Mouse (Mus musculus): ENCODE data around the gene Nat9. TPM values are rescaled to one million over a fixed set of nuclear protein-coding genes. Genes with fewer than 3 reads are reported as not detected.

The Nat9 gene
- polyA plus RNA-seq, 1 experiment: 35.6 TPM

DNA sequence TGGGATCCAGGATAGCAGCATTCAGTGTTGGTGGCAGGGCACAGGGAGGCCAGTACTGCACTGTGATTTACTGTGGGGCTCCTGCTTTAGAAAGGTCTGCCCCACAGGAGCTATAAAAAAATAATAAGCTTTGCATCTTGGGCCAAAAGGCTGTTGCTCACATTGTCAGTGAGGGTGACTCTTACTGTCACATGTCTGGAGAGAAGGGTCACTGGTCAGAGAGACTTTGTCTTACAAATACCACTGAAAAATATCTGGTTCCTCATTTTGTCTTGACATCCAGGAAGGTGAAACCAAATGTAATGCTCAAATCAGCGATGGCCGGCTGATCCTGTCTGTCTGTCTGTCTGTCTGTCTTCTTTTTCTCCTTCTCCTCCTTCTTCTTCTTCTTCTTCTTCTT lies 45.7 kb downstream of the Nat9 start:
- Histone ChIP-seq H3K4me3 (ENCODE audit: low read depth, low read length) (no peak overlapping the region), H3K27ac (ENCODE audit: insufficient read depth, low read depth, low read length) (no peak overlapping the region), H3K36me3 (ENCODE audit: control insufficient read depth, insufficient read depth, low read length) (no peaks in the 10 kb centered on the region), H3K4me1 (ENCODE audit: control insufficient read depth, insufficient read depth, insufficient read length, low read length) (0 out of 2 replicates have a peak, but pooled peaks cover 2% of the 10 kb centered on the region), H3K27me3 (ENCODE audit: control insufficient read depth, insufficient read depth, low read length) (no peaks in the 10 kb centered on the region)
- 62% methylated on average over 2 of the region's 2 CpGs for WGBS
- TF ChIP-seq POLR2A (IDR thresholded peaks at IDR 0.05; ENCODE audit: low read depth, low read length) (no peak), CTCF (IDR thresholded peaks at IDR 0.05; ENCODE audit: extremely low read depth, insufficient read length, insufficient replicate concordance, low read depth, low read length) (no peak)

DNA sequence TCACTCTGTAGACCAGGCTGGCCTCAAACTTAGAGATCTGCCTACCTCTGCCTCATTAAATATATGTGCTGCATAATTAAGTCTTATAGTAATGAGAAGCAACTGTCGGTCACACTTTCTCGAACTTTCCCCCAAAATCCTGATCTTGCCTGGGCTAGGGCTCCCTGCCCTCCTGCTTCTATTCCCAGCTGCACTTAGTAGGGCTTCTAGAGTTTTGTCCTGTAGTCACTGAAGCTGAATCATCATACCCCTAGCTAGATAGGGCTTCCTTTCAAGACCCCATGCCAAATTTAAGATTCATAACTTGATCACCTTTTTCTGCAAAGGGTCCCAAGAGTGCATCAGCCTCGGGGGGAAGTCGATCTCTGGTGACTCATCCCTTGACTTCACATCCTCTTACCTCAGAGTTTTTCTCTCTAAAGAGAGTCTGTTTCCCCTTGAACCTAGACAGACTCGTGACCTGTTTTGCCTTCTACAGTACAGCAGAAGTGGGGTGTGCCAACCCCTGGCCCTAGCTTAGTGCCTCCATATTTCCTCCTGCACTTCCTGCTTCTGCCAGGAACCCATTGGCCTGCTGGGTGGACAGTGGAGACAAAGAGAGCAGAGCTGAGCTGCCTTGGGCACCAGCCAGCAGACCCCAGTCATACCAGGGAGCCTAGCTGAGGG lies 48.9 kb downstream of the Nat9 start:
- H3K27me3 ChIP-seq (ENCODE audit: control insufficient read depth, insufficient read depth, low read length): no peaks in the 10 kb centered on the region
- WGBS: 71% methylated on average over 5 of the region's 5 CpGs
- no peak overlapping the region for H3K27ac ChIP-seq (ENCODE audit: insufficient read depth, low read depth, low read length)
- no peak for TF ChIP-seq CTCF (IDR thresholded peaks at IDR 0.05; ENCODE audit: extremely low read depth, insufficient read length, insufficient replicate concordance, low read depth, low read length)
- no peak for TF ChIP-seq POLR2A (IDR thresholded peaks at IDR 0.05; ENCODE audit: low read depth, low read length)
- H3K4me1 ChIP-seq (ENCODE audit: control insufficient read depth, insufficient read depth, insufficient read length, low read length): 0 out of 2 replicates have a peak, but pooled peaks cover 2% of the 10 kb centered on the region
- no peaks in the 10 kb centered on the region for H3K36me3 ChIP-seq (ENCODE audit: control insufficient read depth, insufficient read depth, low read length)
- H3K4me3 ChIP-seq (ENCODE audit: low read depth, low read length): no peak overlapping the region

DNA sequence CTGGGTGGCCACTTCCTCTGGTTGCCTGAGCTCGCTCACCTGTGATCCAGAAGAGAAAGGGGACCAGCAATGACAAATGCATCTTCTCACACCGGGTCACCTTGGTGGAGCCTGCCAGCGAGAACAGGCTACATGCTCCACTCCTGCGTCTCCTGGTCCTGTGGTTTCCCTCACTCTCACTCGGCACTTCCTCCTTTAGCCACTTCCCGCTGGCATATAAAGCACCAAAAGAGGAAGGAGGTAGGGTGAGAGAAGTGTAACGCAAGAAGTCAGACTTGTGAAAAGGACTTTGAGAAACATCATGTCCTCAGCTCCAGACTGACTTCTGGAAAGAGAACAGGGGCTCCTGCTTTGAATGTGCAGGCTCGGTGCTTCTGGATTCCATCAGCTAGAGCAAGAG lies 53.9 kb downstream of the Nat9 start, which contains the start of gene Cd300lf:
Gene Cd300lf (minus strand): TSS at position 193 of the 400 bp plus-strand sequence.
- WGBS: 70% methylated on average over 8 of the region's 8 CpGs
- H3K27ac ChIP-seq (ENCODE audit: insufficient read depth, low read depth, low read length): peak within 1 kb of the TSS; percentile 39; the same call in 1 of the 2 replicates
- TF ChIP-seq POLR2A (IDR thresholded peaks at IDR 0.05; ENCODE audit: low read depth, low read length): no peak
- TF ChIP-seq CTCF (IDR thresholded peaks at IDR 0.05; ENCODE audit: extremely low read depth, insufficient read length, insufficient replicate concordance, low read depth, low read length): no peak
- H3K36me3 ChIP-seq (ENCODE audit: control insufficient read depth, insufficient read depth, low read length): no peaks in the 10 kb centered on the region
- H3K4me3 ChIP-seq (ENCODE audit: low read depth, low read length): peak within 1 kb of the TSS; percentile 41
- H3K4me1 ChIP-seq (ENCODE audit: control insufficient read depth, insufficient read depth, insufficient read length, low read length): no peaks in the 10 kb centered on the region
- no peaks in the 10 kb centered on the region for H3K27me3 ChIP-seq (ENCODE audit: control insufficient read depth, insufficient read depth, low read length)

Other genes with a start within 250 kb of the Nat9 start
- gene Cd300c, start 218.7 kb downstream of the Nat9 start, polyA plus RNA-seq (2012; rRNA removed): 0.37 TPM in 1 of 2 replicates, not detected in the other
- gene Cd300ld, start 197.9 kb downstream of the Nat9 start, polyA plus RNA-seq (2012; rRNA removed): 1.2 and 1.5 TPM in 2 replicates
- 3.1 and 5.1 TPM in 2 replicates for gene Cd300c2, start 186.0 kb downstream of the Nat9 start, polyA plus RNA-seq (2012; rRNA removed)
- not detected in 2 replicates for gene Cd300ld2, start 171.7 kb downstream of the Nat9 start, polyA plus RNA-seq (2012; rRNA removed)
- gene Cd300ld4, start 160.8 kb downstream of the Nat9 start, polyA plus RNA-seq (2012; rRNA removed): 0.20 TPM in 1 of 2 replicates, not detected in the other
- 0.85 TPM in 1 of 2 replicates, not detected in the other for gene Cd300ld5, start 150.1 kb downstream of the Nat9 start, polyA plus RNA-seq (2012; rRNA removed)
- 1.1 TPM in 2 replicates for gene Cd300ld3, start 139.4 kb downstream of the Nat9 start, polyA plus RNA-seq (2012; rRNA removed)
- gene Cd300e, start 125.7 kb downstream of the Nat9 start, polyA plus RNA-seq (2012; rRNA removed): 0.22 and 0.52 TPM in 2 replicates
- gene Rab37, start 96.4 kb downstream of the Nat9 start, polyA plus RNA-seq (2012; rRNA removed): 0.91 and 2.2 TPM in 2 replicates
- gene Cd300lf, start 53.9 kb downstream of the Nat9 start, polyA plus RNA-seq (2012; rRNA removed): 3.9 and 6.9 TPM in 2 replicates
- gene Slc9a3r1, start 24.5 kb downstream of the Nat9 start, polyA plus RNA-seq (2012; rRNA removed): 314 and 949 TPM in 2 replicates
- 10.0 and 21.0 TPM in 2 replicates for gene Tmem104, start 372 bp downstream of the Nat9 start, polyA plus RNA-seq (2012; rRNA removed)
- gene Grin2c, start 79.4 kb upstream of the Nat9 start, polyA plus RNA-seq (2012; rRNA removed): 0.10 and 0.33 TPM in 2 replicates
- gene Fdxr, start 89.2 kb upstream of the Nat9 start, polyA plus RNA-seq (2012; rRNA removed): 7.8 and 12.2 TPM in 2 replicates
- gene Fads6, start 109.8 kb upstream of the Nat9 start, polyA plus RNA-seq (2012; rRNA removed): 0.71 and 1.4 TPM in 2 replicates
- 0.08 and 1.3 TPM in 2 replicates for gene Otop2, start 119.3 kb upstream of the Nat9 start, polyA plus RNA-seq (2012; rRNA removed)
- gene Ush1g, start 134.2 kb upstream of the Nat9 start, polyA plus RNA-seq (2012; rRNA removed): 0.05 and 0.08 TPM in 2 replicates
- 0.61 and 93.4 TPM in 2 replicates for gene Otop3, start 146.9 kb upstream of the Nat9 start, polyA plus RNA-seq (2012; rRNA removed)
- 30.2 and 37.6 TPM in 2 replicates for gene Hid1, start 179.9 kb upstream of the Nat9 start, polyA plus RNA-seq (2012; rRNA removed)
- 3.8 and 4.2 TPM in 2 replicates for gene Cdr2l, start 194.1 kb upstream of the Nat9 start, polyA plus RNA-seq (2012; rRNA removed)
- 42.0 and 45.8 TPM in 2 replicates for gene Mrpl58, start 215.9 kb upstream of the Nat9 start, polyA plus RNA-seq (2012; rRNA removed)
- gene Atp5h, start 232.1 kb upstream of the Nat9 start, polyA plus RNA-seq (2012; rRNA removed): 50.8 and 61.5 TPM in 2 replicates
- gene Kctd2, start 232.3 kb upstream of the Nat9 start, polyA plus RNA-seq (2012; rRNA removed): 13.4 and 27.3 TPM in 2 replicates